Mouse (Mus musculus): ENCODE results near the gene Bach2.

The Bach2 gene

GRCm38 (mm10) chr4:32536870-32537508, 298.4 kb downstream of the Bach2 start:
- peak; percentile 34 to 36 for DNase-seq

GRCm38 (mm10) chr4:32538088-32538487, 299.5 kb downstream of the Bach2 start:
- peak; percentile 74 to 82 for DNase-seq

- DNase-seq: peak; percentile 31 to 58
Measured at GRCm38 (mm10) chr4:32538488-32538887, 299.9 kb downstream of the Bach2 start.

GRCm38 (mm10) chr4:32538987-32539386, 300.4 kb downstream of the Bach2 start:
- DNase-seq: no peak

- no peak for DNase-seq
Measured at GRCm38 (mm10) chr4:32544821-32545545, 306.4 kb downstream of the Bach2 start.

GRCm38 (mm10) chr4:32545548-32545947, 306.9 kb downstream of the Bach2 start:
- no peak for DNase-seq

- no peak for DNase-seq
Measured at GRCm38 (mm10) chr4:32549150-32549549, 310.5 kb downstream of the Bach2 start.

- peak; percentile 48 to 65 for DNase-seq
Measured at GRCm38 (mm10) chr4:32551337-32551736, 312.7 kb downstream of the Bach2 start.

- DNase-seq: no peak
Measured at GRCm38 (mm10) chr4:32555506-32555905, 316.9 kb downstream of the Bach2 start.

- no peak for DNase-seq
Measured at GRCm38 (mm10) chr4:32560246-32560645, 321.6 kb downstream of the Bach2 start.

- DNase-seq: no peak
Measured at GRCm38 (mm10) chr4:32560724-32561554, 322.3 kb downstream of the Bach2 start.

- peak; percentile 51 to 64 for DNase-seq
Measured at GRCm38 (mm10) chr4:32561555-32562095, 323.0 kb downstream of the Bach2 start.

- no peak for DNase-seq
Measured at GRCm38 (mm10) chr4:32562319-32563115, 323.9 kb downstream of the Bach2 start.

- DNase-seq: no peak
Measured at GRCm38 (mm10) chr4:32564416-32564815, 325.8 kb downstream of the Bach2 start.

GRCm38 (mm10) chr4:32564918-32565317, 326.3 kb downstream of the Bach2 start:
- DNase-seq: no peak

- no peak for DNase-seq
Measured at GRCm38 (mm10) chr4:32569054-32569453, 330.4 kb downstream of the Bach2 start.

- peak; percentile 29 to 61 for DNase-seq
Measured at GRCm38 (mm10) chr4:32569995-32570938, 331.7 kb downstream of the Bach2 start.

GRCm38 (mm10) chr4:32570939-32571317, 332.3 kb downstream of the Bach2 start:
- DNase-seq: no peak

- DNase-seq: no peak
Measured at GRCm38 (mm10) chr4:32571441-32571840, 332.8 kb downstream of the Bach2 start.

GRCm38 (mm10) chr4:32572118-32572517, 333.5 kb downstream of the Bach2 start:
- peak; percentile 45 to 61 for DNase-seq

- peak; percentile 32 to 33 for DNase-seq
Measured at GRCm38 (mm10) chr4:32573586-32573985, 335.0 kb downstream of the Bach2 start.
